Mouse (Mus musculus) right cerebral cortex, postnatal 4 days (tissue): Measurements from ENCODE around the gene Rsph3b.
A peak's percentile ranks its signal among the peaks of the same experiment; 100 is the strongest.
"Not testable (repeated sequence)": the region's sequence is repeated elsewhere in the genome, so short reads cannot be mapped to it uniquely, and the experiment has no call there.

Experiments
- DNase-seq: peaks from one replicate; pipeline ENCODE4 v3.0.0-alpha.2; 2022

Rsph3b gene

GRCm38 (mm10) chr17:6947984-6948768, at the start of gene Rsph3b:
Gene Rsph3b, minus strand, starts transcription at chr17:6948682.
- peak; percentile 78 for DNase-seq

DNA sequence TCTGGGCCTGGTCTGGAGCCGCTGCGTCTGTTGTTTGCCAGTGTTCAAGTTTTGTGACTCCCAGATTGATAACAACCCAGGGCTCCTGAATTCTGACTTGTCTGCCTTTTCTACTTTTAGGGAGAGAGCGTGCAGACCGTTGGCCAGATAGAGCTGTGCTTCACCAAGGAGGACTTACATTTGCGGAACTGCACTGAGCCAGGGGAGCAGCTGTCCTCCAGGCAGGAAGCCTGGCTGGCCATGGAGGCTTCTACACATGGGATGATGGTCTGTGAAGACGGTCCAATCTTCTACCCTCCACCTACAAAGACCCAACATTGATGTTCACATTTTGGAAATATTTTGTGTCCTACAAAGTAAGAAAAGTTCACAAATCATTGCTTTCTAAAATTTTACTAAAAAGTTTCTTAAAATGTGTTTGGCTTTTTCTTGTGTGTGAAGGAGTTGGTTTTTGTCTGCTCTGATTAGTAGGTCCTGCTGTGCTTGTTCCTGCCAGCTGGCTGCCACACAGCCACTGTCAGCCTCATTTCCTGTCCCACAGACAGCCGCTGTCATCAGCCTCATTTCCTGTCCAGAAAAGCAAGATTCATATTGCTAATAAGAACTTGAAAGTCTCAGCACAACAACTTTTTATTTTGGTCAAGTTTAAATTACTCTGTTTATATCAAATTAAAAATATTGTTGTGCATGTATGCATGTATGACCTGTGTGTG, 49.5 kb upstream of the Rsph3b start:
- DNase-seq: not testable (repeated sequence)

GRCm38 (mm10) chr17:6996826-6997225, 48.3 kb upstream of the Rsph3b start:
- not testable (repeated sequence) for DNase-seq

DNA sequence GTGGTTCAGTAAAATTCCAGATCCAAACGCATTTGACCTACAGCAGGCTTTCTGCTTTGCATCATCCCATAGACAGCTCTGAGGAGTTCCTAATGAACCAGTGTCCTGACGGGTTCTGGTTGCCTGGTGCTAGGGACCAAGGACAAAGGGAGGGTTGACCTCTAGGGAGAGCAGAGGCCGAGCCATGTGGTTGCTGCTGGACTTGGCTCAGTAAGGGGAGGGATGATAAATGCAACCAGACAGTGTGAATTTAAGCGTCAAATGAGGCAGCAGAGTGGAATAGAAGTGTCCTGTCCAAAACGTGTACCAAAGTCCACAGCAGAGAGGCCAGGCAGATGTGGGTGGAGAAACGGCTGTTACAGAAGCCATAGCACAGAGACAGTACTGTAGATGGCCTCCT, 47.0 kb upstream of the Rsph3b start:
- not testable (repeated sequence) for DNase-seq

DNA sequence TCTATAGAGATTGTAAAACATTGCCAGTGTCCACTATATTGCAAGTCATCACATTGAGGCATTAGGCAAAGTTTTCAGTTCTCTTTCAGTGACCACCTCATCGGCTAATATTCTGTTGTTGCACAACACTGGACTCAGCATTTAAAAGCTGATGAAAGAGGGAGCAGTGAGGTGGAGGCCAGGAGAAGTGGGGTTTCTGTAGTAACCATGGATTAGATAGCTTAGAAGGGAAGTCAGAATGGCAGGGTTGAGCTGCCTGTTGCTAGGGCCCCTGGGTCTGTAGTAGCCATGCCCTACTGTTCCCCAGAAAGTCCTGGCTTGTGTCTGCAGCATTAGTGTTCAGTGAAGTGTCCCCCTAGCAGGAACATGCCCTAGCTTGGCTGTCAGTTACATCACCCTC, 37.6 kb upstream of the Rsph3b start:
- DNase-seq: not testable (repeated sequence)

DNA sequence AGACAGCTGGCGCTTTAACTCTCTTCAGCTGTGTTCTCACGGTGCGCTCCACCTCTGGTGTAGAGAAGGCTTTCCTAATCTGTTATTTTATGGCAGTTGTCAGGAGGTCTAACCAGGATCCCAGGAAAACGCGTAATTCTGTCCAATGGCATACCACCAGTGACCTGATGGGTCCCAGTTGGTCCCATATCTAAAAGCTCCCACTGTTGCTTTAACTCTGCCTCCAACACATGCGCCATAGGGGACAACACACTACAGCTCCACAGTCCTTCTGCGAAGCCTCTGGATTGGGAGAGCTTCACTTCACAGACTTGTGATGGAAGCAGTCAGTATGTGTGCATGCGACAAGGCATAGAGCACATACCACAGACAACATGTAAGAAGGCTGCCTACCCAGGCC, 31.7 kb upstream of the Rsph3b start:
- DNase-seq: not testable (repeated sequence)

GRCm38 (mm10) chr17:6979380-6979779, 30.9 kb upstream of the Rsph3b start:
- DNase-seq: not testable (repeated sequence)

GRCm38 (mm10) chr17:6978287-6979248, 30.1 kb upstream of the Rsph3b start, which contains the start of gene Gm49721:
Gene Gm49721, plus strand, starts transcription at chr17:6978904.
- DNase-seq: peak; percentile 34

GRCm38 (mm10) chr17:6974985-6975384, 26.5 kb upstream of the Rsph3b start:
- DNase-seq: not testable (repeated sequence)

- not testable (repeated sequence) for DNase-seq
Observed at GRCm38 (mm10) chr17:6972836-6973396, 24.4 kb upstream of the Rsph3b start.

GRCm38 (mm10) chr17:6971238-6971637, 22.8 kb upstream of the Rsph3b start:
- DNase-seq: not testable (repeated sequence)

- not testable (repeated sequence) for DNase-seq
Observed at GRCm38 (mm10) chr17:6970334-6970733, 21.9 kb upstream of the Rsph3b start, which contains the start of gene Rnaset2b. Gene Rnaset2b, plus strand, starts transcription at chr17:6970634.

DNA sequence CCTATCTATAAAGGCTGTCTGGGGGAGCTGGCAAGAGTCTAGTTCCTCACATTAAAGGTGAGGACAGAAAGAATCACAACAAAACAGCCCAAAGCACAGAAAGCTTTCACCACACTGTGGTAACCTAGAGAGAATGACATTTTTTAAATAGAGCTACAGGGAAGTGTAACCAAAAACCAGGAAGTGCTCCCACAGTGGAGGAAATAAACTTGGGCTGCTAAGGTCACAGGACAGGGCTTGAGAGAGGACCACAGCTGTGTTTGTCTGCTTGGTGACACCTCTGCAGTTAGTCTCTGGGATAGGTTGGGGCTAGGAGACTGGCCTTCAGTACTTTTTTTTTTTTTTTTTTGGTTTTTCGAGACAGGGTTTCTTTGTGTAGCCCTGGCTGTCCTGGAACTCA, 19.2 kb upstream of the Rsph3b start:
- not testable (repeated sequence) for DNase-seq

- DNase-seq: peak; percentile 23
Observed at GRCm38 (mm10) chr17:6965364-6965763, 16.9 kb upstream of the Rsph3b start.

- not testable (repeated sequence) for DNase-seq
Observed at GRCm38 (mm10) chr17:6962936-6963335, 14.5 kb upstream of the Rsph3b start.

DNA sequence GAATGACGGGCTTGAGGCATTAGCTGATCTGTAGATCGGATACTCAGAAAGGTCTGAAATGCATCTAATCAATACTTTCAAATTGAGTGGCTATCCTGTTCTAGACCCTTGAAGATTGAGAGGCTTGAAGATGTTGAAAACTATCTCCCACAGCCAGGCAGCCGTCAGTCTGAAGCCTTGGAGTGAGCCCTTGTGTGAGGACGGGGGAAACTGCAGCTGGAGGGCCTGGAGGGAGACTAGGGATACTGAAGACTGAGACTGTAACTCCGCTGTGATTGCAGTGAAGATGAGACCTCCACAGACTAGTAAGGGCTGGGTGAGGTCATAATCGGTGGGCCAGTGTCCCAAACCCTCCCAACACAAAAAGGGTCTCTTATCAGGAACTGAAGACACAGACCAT, 13.9 kb upstream of the Rsph3b start:
- DNase-seq: not testable (repeated sequence)

GRCm38 (mm10) chr17:6961181-6962000, 12.9 kb upstream of the Rsph3b start:
- DNase-seq: not testable (repeated sequence)

DNA sequence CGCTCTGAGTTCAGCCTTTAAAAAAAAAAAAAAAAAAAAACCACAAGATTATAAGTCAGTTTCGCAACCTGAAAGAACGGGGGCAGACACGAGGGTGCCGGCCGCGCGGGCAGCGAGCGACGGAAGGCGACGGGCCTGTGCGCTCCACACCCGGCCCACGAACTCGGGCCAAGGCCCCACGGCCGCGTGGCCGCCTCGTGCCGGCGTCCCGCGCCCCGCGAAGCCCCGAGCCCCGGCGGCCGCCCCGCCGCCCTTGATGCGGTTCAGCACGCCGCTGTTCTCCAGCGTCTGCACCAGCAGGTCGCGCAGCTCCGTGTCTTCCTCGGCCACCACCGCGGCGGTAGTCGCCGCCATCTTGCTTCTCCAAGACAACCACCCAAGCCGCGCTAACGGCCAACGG, 12.3 kb upstream of the Rsph3b start, which contains the start of gene Tagap1:
Gene Tagap1 (minus strand): TSS at position 381 of the 400 bp plus-strand sequence.
- peak; percentile 16 for DNase-seq

GRCm38 (mm10) chr17:6960349-6960748, 11.9 kb upstream of the Rsph3b start:
- DNase-seq: not testable (repeated sequence)

DNA sequence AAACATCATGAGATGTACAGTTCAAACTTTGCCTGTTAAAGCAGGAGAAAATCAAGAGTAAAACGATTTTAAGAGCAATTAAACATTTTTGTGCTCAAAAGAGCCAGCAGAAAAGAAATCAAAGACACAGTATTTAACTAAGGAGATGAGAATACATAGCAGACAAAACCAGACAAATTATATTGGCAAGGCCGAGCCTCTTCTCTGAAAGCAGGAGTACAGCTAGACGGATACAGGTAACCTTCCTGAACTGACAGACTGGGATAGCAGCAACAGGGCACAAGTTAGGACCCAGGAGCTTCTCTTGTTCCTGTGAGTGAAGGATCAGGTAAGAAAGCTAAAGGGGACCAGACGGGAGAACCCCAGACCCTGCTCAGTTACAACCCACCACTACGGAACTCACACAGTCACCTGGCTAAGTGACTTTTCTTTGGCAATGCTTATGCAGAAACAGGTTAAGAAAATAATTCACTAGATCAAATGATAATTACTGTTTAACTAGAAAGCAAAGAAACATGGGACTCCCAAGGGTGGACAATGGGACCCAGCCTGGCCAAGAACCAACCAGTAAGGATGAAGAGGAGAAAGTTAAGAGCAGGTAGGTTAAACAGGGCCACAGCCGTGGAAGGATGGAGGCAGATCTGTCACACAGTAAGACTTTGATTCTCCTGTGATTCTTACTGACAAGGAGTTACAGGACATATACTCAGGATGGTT, 11.2 kb upstream of the Rsph3b start:
- not testable (repeated sequence) for DNase-seq
